Mouse (Mus musculus) cerebellum, adult 2 months (tissue): ENCODE measurements around the gene 2010300C02Rik.

Source experiments
- CTCF ChIP-seq: fragments of 200-500 bp; IDR thresholded peaks from 2 replicates; pipeline ENCODE4 v1.5.1; 2011; ENCODE audit warnings: low read depth, mild to moderate bottlenecking, control low read depth, low read length, moderate library complexity, borderline replicate concordance; ENCODE audit not compliant: insufficient read depth
- POLR2A ChIP-seq: fragments of 200-500 bp; IDR thresholded peaks from 2 replicates; pipeline ENCODE4 v1.6.1; 2011; ENCODE audit warnings: low read length, control low read depth, borderline replicate concordance; ENCODE audit not compliant: insufficient read depth

DNA sequence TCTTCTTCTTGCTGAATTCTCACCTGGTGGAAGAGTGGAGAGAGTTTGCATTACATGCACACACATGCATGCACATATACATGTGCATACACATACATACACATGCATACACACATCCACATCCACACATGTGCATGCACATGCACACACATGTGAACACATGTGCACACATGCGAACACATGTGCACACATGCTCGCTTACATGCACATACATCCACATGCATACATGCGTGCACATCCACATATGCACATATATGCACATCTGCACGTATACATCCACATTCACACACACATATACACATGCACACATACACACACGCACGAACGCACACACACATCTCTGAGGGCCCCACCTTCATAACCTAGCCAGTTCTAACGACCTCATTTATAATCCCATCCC, 136.7 kb downstream of the 2010300C02Rik start:
- TF ChIP-seq CTCF = no peak
- no peak for TF ChIP-seq POLR2A
